Mouse (Mus musculus): ENCODE measurements around the gene 2610028H24Rik. TPM values are rescaled to one million over a fixed set of nuclear protein-coding genes. Genes with fewer than 3 reads are reported as not detected.

The 2610028H24Rik gene
- total and polyA plus RNA-seq, 3 experiments, result 0.25 TPM; not detected in 2

DNA sequence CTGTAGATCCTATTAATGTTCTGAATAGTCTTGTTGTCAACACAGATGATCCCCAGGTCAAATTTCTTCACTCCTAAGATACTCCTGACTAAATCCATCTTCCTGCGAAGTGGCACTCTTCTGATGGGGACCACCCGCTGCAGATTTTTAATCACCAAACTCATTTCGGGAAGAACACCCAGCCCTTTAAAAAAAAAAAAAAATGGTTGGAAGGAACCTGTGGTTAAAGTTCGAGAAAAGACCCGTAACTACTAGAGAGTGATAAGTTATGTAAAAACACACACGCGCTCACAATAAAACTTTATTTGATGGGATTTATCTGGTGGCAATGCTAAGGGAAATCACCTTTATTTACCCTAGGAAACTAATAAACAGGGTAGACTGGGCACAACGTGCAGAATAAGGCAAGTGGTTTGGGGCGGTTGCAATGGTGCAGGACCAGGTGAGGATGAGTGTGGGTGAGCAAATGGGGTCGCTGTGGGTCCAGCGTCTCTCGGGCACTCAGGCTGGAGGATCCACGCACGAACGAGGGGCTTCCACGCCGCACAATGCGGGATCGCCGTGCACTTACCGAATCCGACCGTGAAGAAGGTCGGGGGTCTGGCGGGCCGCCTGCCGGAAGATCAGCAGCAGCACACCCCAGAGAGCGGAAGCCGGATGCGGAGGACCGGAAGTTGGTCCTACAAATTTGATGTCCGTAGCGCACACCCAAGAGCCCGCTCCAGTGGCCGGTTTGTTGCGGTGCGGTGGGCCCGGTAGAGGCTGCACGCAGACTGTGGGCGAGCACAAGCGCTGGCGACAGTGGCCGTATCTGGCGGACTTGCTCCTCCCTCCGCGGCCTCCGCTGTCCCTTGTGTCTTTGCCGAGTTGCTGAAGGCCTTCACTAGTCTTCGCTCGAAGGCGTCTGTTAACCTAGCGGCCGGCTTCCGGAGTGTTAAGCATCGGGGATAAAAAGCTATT lies 19.6 kb downstream of the 2610028H24Rik start, which contains the start of the genes Mcm3ap and Ybey (continued):
- TF ChIP-seq TCF12 (IDR thresholded peaks at IDR 0.05; ENCODE audit: low read depth, low read length) (peak; percentile 92), SMC3 (IDR thresholded peaks at IDR 0.05; ENCODE audit: low read depth, low read length) (no peak), POLR2A (IDR thresholded peaks at IDR 0.05; ENCODE audit: low read depth, low read length) (peak; percentile 84), USF2 (conservative IDR thresholded peaks at IDR 0.05; ENCODE audit: low read depth, low read length) (no peak), PAX5 (IDR thresholded peaks at IDR 0.05; ENCODE audit: low read length) (no peak), MAX (IDR thresholded peaks at IDR 0.05; ENCODE audit: low read length) (peak; percentile 85; the same call in 1 of the 2 replicates), CHD1 (IDR thresholded peaks at IDR 0.05; ENCODE audit: low read depth, low read length) (peak; percentile 74; the same call in 1 of the 2 replicates), GABPA (IDR thresholded peaks at IDR 0.05; ENCODE audit: insufficient replicate concordance, low read depth, low read length) (no peak; the same call in 1 of the 2 replicates), ZKSCAN1 (IDR thresholded peaks at IDR 0.05; ENCODE audit: borderline replicate concordance, low read depth, low read length) (no peak), USF1 (IDR thresholded peaks at IDR 0.05; ENCODE audit: low read depth, low read length) (no peak), NRF1 (IDR thresholded peaks at IDR 0.05; ENCODE audit: low read depth, low read length) (no peak), CHD2 (IDR thresholded peaks at IDR 0.05; ENCODE audit: low read length) (peak; percentile 20; the same call in 1 of the 2 replicates), JUND (conservative IDR thresholded peaks at IDR 0.05; ENCODE audit: low read depth, low read length) (no peak), RCOR1 (conservative IDR thresholded peaks at IDR 0.05; ENCODE audit: low read depth, low read length) (peak; percentile 77), MAFK (IDR thresholded peaks at IDR 0.05; ENCODE audit: insufficient replicate concordance, low read length) (no peak), MYC (IDR thresholded peaks at IDR 0.05; ENCODE audit: low read depth, low read length) (peak; percentile 54; the same call in 1 of the 2 replicates), ELF1 (IDR thresholded peaks at IDR 0.05; ENCODE audit: low read depth, low read length) (peak; percentile 97), HCFC1 (IDR thresholded peaks at IDR 0.05; ENCODE audit: low read depth, low read length) (peak; percentile 96), RAD21 (IDR thresholded peaks at IDR 0.05; ENCODE audit: low read depth, low read length) (no peak), SIN3A (IDR thresholded peaks at IDR 0.05; ENCODE audit: low read length) (peak; percentile 91), JUN (IDR thresholded peaks at IDR 0.05; ENCODE audit: insufficient read depth, low read depth, low read length) (no peak)

DNA sequence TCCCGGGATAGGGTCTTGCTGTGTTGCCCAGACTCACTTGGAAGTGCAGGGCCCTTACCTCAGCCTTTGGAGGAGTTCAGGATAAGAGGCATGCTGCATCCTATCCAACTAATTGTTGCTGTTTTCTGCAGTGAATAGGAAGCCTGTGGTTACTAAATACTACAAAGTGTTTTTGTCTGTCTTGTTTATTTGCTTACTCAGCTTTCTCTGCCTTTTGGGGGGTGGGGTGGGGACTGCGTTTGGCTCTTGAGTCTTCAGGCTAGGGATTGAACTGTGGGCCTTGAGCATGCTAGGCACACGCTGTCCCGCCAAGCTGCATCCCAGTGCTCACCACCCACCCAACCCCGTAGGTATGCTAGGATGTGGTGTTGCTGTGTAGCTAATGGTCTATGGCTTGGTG lies 24.9 kb downstream of the 2610028H24Rik start:
- Histone ChIP-seq H3K4me1 (ENCODE audit: control insufficient read depth in 1 of 2, insufficient read depth in 2 of 2) (peaks cover 0 to 23% of the 10 kb centered on the region in 2 experiments; a peak in 2 of 4 replicates), H3K27me3 (replicated peaks) (no peaks in the 10 kb centered on the region), H3K4me3 (replicated peaks in 1 of 3; ENCODE audit: low read depth in 2 of 3, low read length in 2 of 3, poor library complexity in 1 of 3) (no peak overlapping the region), H3K79me2 (replicated peaks; ENCODE audit: control insufficient read depth, extremely low read depth, insufficient read depth, poor library complexity, severe bottlenecking) (peaks cover 18% of the 10 kb centered on the region), H3K27ac (ENCODE audit: insufficient read depth, low read depth) (no peak overlapping the region), H3K9me3 (replicated peaks; ENCODE audit: low read length) (no peaks in the 10 kb centered on the region), H3K36me3 (replicated peaks in 1 of 2; ENCODE audit: control insufficient read depth in 1 of 2, insufficient read depth in 1 of 2, low read length in 1 of 2) (peaks cover 60 to 81% of the 10 kb centered on the region in 2 experiments), H3K4me2 (ENCODE audit: insufficient read depth, low read depth, poor library complexity, severe bottlenecking) (no peak overlapping the region), H3K9ac (ENCODE audit: insufficient read depth, low read depth) (no peak overlapping the region)
- in situ Hi-C loops (cut with MboI; ENCODE audit: low pct_ligation_motif_present, low pct_unique_long_range_greater_than_20kb, low sequenced_read_pairs) (loop anchor here (10.0 kb wide), 1 partner anchor 61 kb away; the partner anchor contains the start of gene Lss), dilution Hi-C loops (cut with MboI; ENCODE audit: extremely low pct_ligation_motif_present, extremely low pct_unique_long_range_greater_than_20kb, low sequenced_read_pairs) (no loop called here)
- no peak for DNase-seq (ENCODE audit: extremely low read depth)
- TF ChIP-seq MYC (IDR thresholded peaks at IDR 0.05; ENCODE audit: low read depth, low read length), result no peak
- TF ChIP-seq MAFK (IDR thresholded peaks at IDR 0.05; ENCODE audit: insufficient replicate concordance, low read length), result peak; percentile 57; the same call in 1 of the 2 replicates
